Mouse (Mus musculus): ENCODE results near the gene Gm20547.

DNA sequence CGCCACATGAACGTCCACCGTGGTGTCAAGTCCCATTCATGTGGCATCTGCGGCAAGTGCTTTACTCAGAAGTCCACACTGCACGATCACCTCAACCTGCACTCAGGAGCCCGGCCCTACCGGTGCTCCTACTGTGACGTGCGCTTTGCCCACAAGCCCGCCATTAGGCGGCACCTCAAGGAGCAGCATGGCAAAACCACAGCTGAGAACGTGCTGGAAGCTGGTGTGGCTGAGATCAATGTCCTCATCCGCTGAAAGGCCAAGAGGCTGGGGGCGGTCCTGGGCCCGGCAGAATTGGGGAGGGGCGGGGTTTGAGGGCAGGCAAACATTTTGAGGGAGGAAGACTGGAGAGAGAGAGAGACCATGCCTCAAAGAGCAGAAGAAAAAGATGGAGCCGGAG lies 14.5 kb upstream of the Gm20547 start:
- TF ChIP-seq CTCF (IDR thresholded peaks at IDR 0.05; ENCODE audit: low read depth), result no peak
- no peak for TF ChIP-seq EP300 (IDR thresholded peaks at IDR 0.05; ENCODE audit: low read depth)
